ENCODE assay signal across 28 mouse cellular contexts in genomic region chr14:50795965-50796364, GRCm38 (mm10). TPM values are rescaled to one million over a fixed set of nuclear protein-coding genes. Genes with fewer than 3 reads are reported as not detected.
"Had no signal": no experiment of that assay in that cellular context is flagged by ENCODE, and none has a peak within 500 bp of the region (broad histone marks: within the 10 kb centered on the region; RNA-seq: fewer than 3 reads in every experiment).

No protein-coding gene starts in this region.

- H3K27ac ChIP-seq: midbrain, embryonic 10.5 days; midbrain, embryonic 12.5 days; neural tube, embryonic 13.5 days; neural tube, embryonic 15.5 days had no signal

- H3K9me3 ChIP-seq: midbrain, embryonic 10.5 days; midbrain, embryonic 12.5 days; neural tube, embryonic 13.5 days; neural tube, embryonic 15.5 days had no signal

- H3K27me3 ChIP-seq: midbrain, embryonic 12.5 days; neural tube, embryonic 13.5 days; neural tube, embryonic 15.5 days had no signal

- ATAC-seq: midbrain, embryonic 16.5 days had no signal

- H3K36me3 ChIP-seq: midbrain, embryonic 10.5 days; midbrain, embryonic 12.5 days; neural tube, embryonic 13.5 days; neural tube, embryonic 15.5 days had no signal

- DNase-seq: lung, adult 18-20 months; lung, embryonic 14.5 days; lung, postnatal 10 days; lung, postnatal 4 days; midbrain, embryonic 14.5 days; retina, postnatal 1 day; right cerebral cortex, adult 18-20 months; right cerebral cortex, postnatal 25 days; right cerebral cortex, postnatal 4 days; spleen, adult 18-20 months; thymus, adult 2 months; thymus, postnatal 25 days; thymus, postnatal 4 days had no signal

- H3K4me2 ChIP-seq: lung, embryonic 14.5 days; midbrain, embryonic 12.5 days; neural tube, embryonic 13.5 days; neural tube, embryonic 15.5 days had no signal

- H3K4me3 ChIP-seq: midbrain, embryonic 10.5 days; midbrain, embryonic 12.5 days; myocyte; neural tube, embryonic 13.5 days; neural tube, embryonic 15.5 days had no signal

- H3K9ac ChIP-seq: lung, embryonic 14.5 days; midbrain, embryonic 12.5 days; neural tube, embryonic 13.5 days; neural tube, embryonic 15.5 days had no signal

RNA-seq across cellular contexts. Expression of gene Ccnb1ip1, which starts 11.6 kb away (rescaled TPM):
- total RNA-seq: megakaryocyte, adult 5-6 weeks; megakaryocyte-erythroid progenitor cell, adult 5-6 weeks had no signal
- polyA plus RNA-seq: liver, embryonic 16.5 days; lung, embryonic 14.5 days; lung, embryonic 16.5 days; midbrain, embryonic 10.5 days; midbrain, embryonic 12.5 days; midbrain, embryonic 14.5 days; midbrain, embryonic 16.5 days; neural tube, embryonic 11.5 days; neural tube, embryonic 13.5 days; neural tube, embryonic 15.5 days; small intestine, adult 2 months; stomach, embryonic 14.5 days; stomach, embryonic 16.5 days; thymus, adult 2 months; urinary bladder, adult 2 months had no signal

RNA-seq across cellular contexts. Expression of gene Olfr749, which starts 51.1 kb away (rescaled TPM):
- total RNA-seq: megakaryocyte, adult 5-6 weeks; megakaryocyte-erythroid progenitor cell, adult 5-6 weeks had no signal
- polyA plus RNA-seq: liver, embryonic 16.5 days; lung, embryonic 14.5 days; lung, embryonic 16.5 days; midbrain, embryonic 10.5 days; midbrain, embryonic 12.5 days; midbrain, embryonic 14.5 days; midbrain, embryonic 16.5 days; myocyte; neural tube, embryonic 11.5 days; neural tube, embryonic 13.5 days; neural tube, embryonic 15.5 days; small intestine, adult 2 months; stomach, embryonic 14.5 days; stomach, embryonic 16.5 days; thymus, adult 2 months; urinary bladder, adult 2 months had no signal
